Comparison of ENCODE assay signal across 8 mouse cellular contexts in genomic region chr1:156940142-156940522, GRCm38 (mm10). TPM values are rescaled to one million over a fixed set of nuclear protein-coding genes. Genes with fewer than 3 reads are reported as not detected.
DNase-seq lines count a peak whose midpoint lies in the region; ATAC-seq and TF ChIP-seq lines count a peak whose summit lies in the region.

No protein-coding gene starts in this region.

- H3K79me2 ChIP-seq in liver, adult 2 months (ENCODE audit: control insufficient read depth, insufficient read depth, low read length) = no peaks in the 10 kb centered on the region; the same call in 1 of the 2 replicates

- DNase-seq in liver, adult 2 months (ENCODE audit: extremely low read depth, low read depth, low spot score) = no peak
- no peak for DNase-seq in liver
- no peak for DNase-seq in embryonic facial prominence, embryonic 14.5 days (ENCODE audit: low spot score)
- peak; percentile 34 for DNase-seq in limb, embryonic 11.5 days (ENCODE audit: low spot score)
- DNase-seq in thymus, adult 18-20 months = no peak
- DNase-seq in cerebellum, postnatal 36 days = no peak
- DNase-seq in natural killer cell, adult 2 months (ENCODE audit: low spot score in 2 of 2) = no peak

- peak overlapping the region; percentile 91 for H3K4me2 ChIP-seq in embryonic facial prominence, embryonic 14.5 days (ENCODE audit: low read depth, low read length)
- peak overlapping the region; percentile 88 for H3K4me2 ChIP-seq in limb, embryonic 11.5 days (ENCODE audit: low read depth, severe bottlenecking)

- H3K27ac ChIP-seq in liver, adult 2 months (replicated peaks; ENCODE audit: insufficient read depth, low read depth, low read length) = no peak overlapping the region; the same call in 1 of the 2 replicates
- H3K27ac ChIP-seq in embryonic facial prominence, embryonic 14.5 days (replicated peaks; ENCODE audit: low read depth, low read length) = no peak overlapping the region
- H3K27ac ChIP-seq in limb, embryonic 11.5 days (replicated peaks; ENCODE audit: low read depth, low read length) = no peak overlapping the region; the same call in 1 of the 2 replicates

- H3K27me3 ChIP-seq in liver, adult 2 months (ENCODE audit: control insufficient read depth, insufficient read depth, low read length) = no peaks in the 10 kb centered on the region
- H3K27me3 ChIP-seq in embryonic facial prominence, embryonic 14.5 days (replicated peaks; ENCODE audit: control insufficient read depth, insufficient read depth, low read length) = no peaks in the 10 kb centered on the region
- no peaks in the 10 kb centered on the region for H3K27me3 ChIP-seq in limb, embryonic 11.5 days (ENCODE audit: control insufficient read depth, insufficient read depth, low read length)

- no peaks in the 10 kb centered on the region; the same call in 1 of the 2 replicates for H3K4me1 ChIP-seq in liver, adult 2 months (ENCODE audit: control insufficient read depth, insufficient read depth, low read length)
- no peaks in the 10 kb centered on the region for H3K4me1 ChIP-seq in embryonic facial prominence, embryonic 14.5 days (ENCODE audit: control insufficient read depth, insufficient read depth, low read length)
- H3K4me1 ChIP-seq in limb, embryonic 11.5 days (ENCODE audit: control insufficient read depth, insufficient read depth, low read length) = peaks cover 10% of the 10 kb centered on the region

- peak overlapping the region; percentile 95 for H3K4me3 ChIP-seq in liver, adult 2 months (ENCODE audit: insufficient read depth, low read depth, low read length)
- H3K4me3 ChIP-seq in embryonic facial prominence, embryonic 14.5 days (ENCODE audit: low read depth, low read length) = peak overlapping the region; percentile 94
- H3K4me3 ChIP-seq in limb, embryonic 11.5 days (ENCODE audit: low read depth, low read length) = peak overlapping the region; percentile 78

- 5% methylated on average over 8 of the region's 8 CpGs for WGBS in liver, adult 2 months
- 5% methylated on average over 8 of the region's 8 CpGs for WGBS in embryonic facial prominence, embryonic 14.5 days
- 1% methylated on average over 8 of the region's 8 CpGs for WGBS in limb, embryonic 11.5 days

- TF ChIP-seq POLR2A in liver, adult 2 months (IDR thresholded peaks at IDR 0.05; ENCODE audit: extremely low read depth, insufficient read depth, low read length) = no peak

- no peak for ATAC-seq in embryonic facial prominence, embryonic 14.5 days (ENCODE audit: low read depth)
- ATAC-seq in limb, embryonic 11.5 days (ENCODE audit: insufficient number of reproducible peaks, low FRiP score, low TSS enrichment, low read depth) = 0 out of 2 replicates have a peak, but pooled peaks have one; percentile 1
- peak; percentile 54; the same call in 1 of the 2 replicates for ATAC-seq in neutrophil, adult 5-6 weeks (ENCODE audit: extremely low read depth, insufficient number of reproducible peaks, low FRiP score, poor library complexity, severe bottlenecking)

- peak overlapping the region; percentile 96 for H3K9ac ChIP-seq in liver, adult 2 months (ENCODE audit: low read depth, low read length)
- H3K9ac ChIP-seq in embryonic facial prominence, embryonic 14.5 days (ENCODE audit: low read depth, low read length) = peak overlapping the region; percentile 91
- peak overlapping the region; percentile 89 for H3K9ac ChIP-seq in limb, embryonic 11.5 days (ENCODE audit: low read length)

- no peaks in the 10 kb centered on the region for H3K36me3 ChIP-seq in liver, adult 2 months (ENCODE audit: control insufficient read depth, insufficient read depth, low read length)
- H3K36me3 ChIP-seq in embryonic facial prominence, embryonic 14.5 days (ENCODE audit: control insufficient read depth, insufficient read depth, low read length) = no peaks in the 10 kb centered on the region
- no peaks in the 10 kb centered on the region for H3K36me3 ChIP-seq in limb, embryonic 11.5 days (ENCODE audit: control insufficient read depth, insufficient read depth, low read length)

- no peaks in the 10 kb centered on the region for H3K9me3 ChIP-seq in embryonic facial prominence, embryonic 14.5 days (ENCODE audit: control insufficient read depth, low read length)
- no peaks in the 10 kb centered on the region for H3K9me3 ChIP-seq in limb, embryonic 11.5 days (ENCODE audit: control insufficient read depth, low read length)

- TF ChIP-seq CTCF in liver, adult 2 months (IDR thresholded peaks at IDR 0.05; ENCODE audit: low read depth, low read length) = no peak

RNA-seq across cellular contexts. Expression of gene Ralgps2, which starts 0.7 kb away (rescaled TPM):
- 18.9 and 20.4 TPM in 2 replicates for total RNA-seq in liver, adult 2 months (2014; rRNA removed)
- 2.7 and 3.4 TPM in 2 replicates for polyA plus RNA-seq in liver, adult 2 months (2012; rRNA removed)
- polyA plus RNA-seq in embryonic facial prominence, embryonic 14.5 days (2014; fragmentation: Nextera tagmentation; extraction: Ambion mirVana) = 69.6 and 79.1 TPM in 2 replicates
- 78.9 and 87.0 TPM in 2 replicates for polyA plus RNA-seq in limb, embryonic 11.5 days (2014; fragmentation: Nextera tagmentation; extraction: Ambion mirVana)
- 571 and 654 TPM in 2 replicates for total RNA-seq in neutrophil, adult 5-6 weeks (2017)

Comparison
In these comparisons a context has a peak if more than half of its experiments do, and no peak if none do; other contexts are left out.
1. RNA of gene Ralgps2, which starts 0.7 kb away (polyA plus RNA-seq): 78.9 to 87.0 TPM in limb, embryonic 11.5 days and 69.6 to 79.1 TPM in embryonic facial prominence, embryonic 14.5 days; 2.7 to 3.4 TPM in liver, adult 2 months; every median in the first group is over 10 times any median in the second.
2. Peak in every context shown above with its lines, with median percentiles within 50 percentile points of each other: H3K4me3 ChIP-seq and H3K9ac ChIP-seq.